Mouse (Mus musculus) neural tube, embryonic 15.5 days (tissue): ENCODE measurements around the gene Adamts16. TPM values are rescaled to one million over a fixed set of nuclear protein-coding genes. Genes with fewer than 3 reads are reported as not detected.

Experiments
- ATAC-seq: fragments of 200-750 bp; cut with Nextera tagmentation; 2 replicates; pipeline ENCODE4 v1.8.0; 2017; ENCODE audit warnings: mild to moderate bottlenecking, moderate TSS enrichment, moderate library complexity; ENCODE audit not compliant: low FRiP score
- H3K27ac ChIP-seq: fragments of 300-500 bp; sonication (generic); replicated peaks from 2 replicates; pipeline ENCODE4 v1.5.1; 2015; ENCODE audit warnings: mild to moderate bottlenecking, inconsistent platforms
- H3K27me3 ChIP-seq: fragments of 300-500 bp; sonication (generic); replicated peaks from 2 replicates; pipeline ENCODE4 v1.6.1; 2015; ENCODE audit warnings: inconsistent platforms
- H3K36me3 ChIP-seq: fragments of 300-500 bp; sonication (generic); 2 replicates; pipeline ENCODE4 v1.6.1; 2015; ENCODE audit warnings: inconsistent platforms
- H3K4me1 ChIP-seq: fragments of 300-500 bp; sonication (generic); 2 replicates; pipeline ENCODE4 v1.6.1; 2015; ENCODE audit warnings: inconsistent platforms
- H3K4me2 ChIP-seq: fragments of 300-500 bp; sonication (generic); 2 replicates; pipeline ENCODE4 v1.6.1; 2015; ENCODE audit warnings: inconsistent platforms, mild to moderate bottlenecking, moderate library complexity
- H3K4me3 ChIP-seq: fragments of 300-500 bp; sonication (generic); replicated peaks from 2 replicates; pipeline ENCODE4 v1.5.1; 2015; ENCODE audit warnings: mild to moderate bottlenecking, inconsistent platforms
- H3K9ac ChIP-seq: fragments of 300-500 bp; sonication (generic); replicated peaks from 2 replicates; pipeline ENCODE4 v1.6.1; 2015; ENCODE audit warnings: mild to moderate bottlenecking, inconsistent platforms
- H3K9me3 ChIP-seq: fragments of 300-500 bp; sonication (generic); replicated peaks from 2 replicates; pipeline ENCODE4 v1.6.1; 2016; ENCODE audit warnings: inconsistent platforms
- WGBS: fragments of 180-500 bp; shearing (Covaris S2); methylation state at CpG from one replicate; pipeline ENCODE4 v1.1.7; 2015; ENCODE audit warnings: mixed read lengths; 5-methylcytosine and 5-hydroxymethylcytosine counted together
- polyA plus RNA-seq: library from polyadenylated mRNA; unstranded; fragments of >200 nt; fragmentation: Nextera tagmentation; extraction: Ambion mirVana; gene quantifications from 2 replicates; pipeline ENCODE4 v1.2.1, GENCODE M21; 2015

Gene Adamts16
- polyA plus RNA-seq, 1 experiment from 2014 or later = 6.3 TPM

DNA sequence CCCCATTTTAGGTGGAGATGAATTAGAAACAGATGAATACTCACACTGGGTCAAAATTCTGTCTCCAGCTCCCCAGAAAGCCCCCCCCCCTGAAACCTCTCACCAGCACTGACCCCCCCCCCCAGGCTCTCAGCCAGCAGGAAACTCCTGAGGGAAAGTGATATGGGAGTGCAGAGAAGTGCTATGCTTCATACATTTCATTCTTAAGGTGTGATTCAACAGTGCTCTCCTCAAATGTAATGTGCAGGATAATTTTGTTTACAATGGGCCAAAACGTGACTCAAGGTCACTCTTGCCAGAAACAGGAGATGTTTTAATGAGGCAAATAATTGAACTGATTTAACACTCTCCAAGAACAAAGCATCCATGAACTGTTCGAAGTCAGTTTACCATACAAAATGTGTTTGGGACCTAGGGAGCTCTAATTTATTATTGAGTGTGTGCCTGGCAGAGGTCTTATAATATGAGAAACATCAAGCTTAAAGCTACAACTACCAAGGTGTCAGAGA is 152.1 kb downstream of the Adamts16 start:
- Histone ChIP-seq H3K4me3 (no peak overlapping the region), H3K9ac (no peak overlapping the region), H3K27me3 (no peaks in the 10 kb centered on the region), H3K4me2 (no peak overlapping the region), H3K36me3 (no peaks in the 10 kb centered on the region), H3K27ac (no peak overlapping the region), H3K4me1 (no peaks in the 10 kb centered on the region; the same call in 1 of the 2 replicates), H3K9me3 (no peaks in the 10 kb centered on the region)
- no peak for ATAC-seq
- 28% methylated on average over 2 of the region's 2 CpGs for WGBS

- Histone ChIP-seq H3K9ac (no peak overlapping the region), H3K27me3 (no peaks in the 10 kb centered on the region), H3K27ac (no peak overlapping the region), H3K9me3 (no peaks in the 10 kb centered on the region), H3K4me2 (no peak overlapping the region), H3K4me3 (no peak overlapping the region), H3K4me1 (no peaks in the 10 kb centered on the region; the same call in 1 of the 2 replicates), H3K36me3 (no peaks in the 10 kb centered on the region)
- 84% methylated on average over 5 of the region's 5 CpGs for WGBS
- no peak for ATAC-seq
These were observed 155.8 kb downstream of the Adamts16 start for GRCm38 (mm10) chr13:70685825-70686224.

- H3K4me2 ChIP-seq = no peak overlapping the region
- no peak for ATAC-seq
- H3K36me3 ChIP-seq = no peaks in the 10 kb centered on the region
- H3K4me1 ChIP-seq = no peaks in the 10 kb centered on the region; the same call in 1 of the 2 replicates
- no peaks in the 10 kb centered on the region for H3K27me3 ChIP-seq
- no peak overlapping the region for H3K27ac ChIP-seq
- H3K9me3 ChIP-seq = no peaks in the 10 kb centered on the region
- no peak overlapping the region for H3K9ac ChIP-seq
- no peak overlapping the region for H3K4me3 ChIP-seq
- WGBS = 67% methylated on average over 7 of the region's 7 CpGs
These were observed 156.5 kb downstream of the Adamts16 start for GRCm38 (mm10) chr13:70684976-70685609.

DNA sequence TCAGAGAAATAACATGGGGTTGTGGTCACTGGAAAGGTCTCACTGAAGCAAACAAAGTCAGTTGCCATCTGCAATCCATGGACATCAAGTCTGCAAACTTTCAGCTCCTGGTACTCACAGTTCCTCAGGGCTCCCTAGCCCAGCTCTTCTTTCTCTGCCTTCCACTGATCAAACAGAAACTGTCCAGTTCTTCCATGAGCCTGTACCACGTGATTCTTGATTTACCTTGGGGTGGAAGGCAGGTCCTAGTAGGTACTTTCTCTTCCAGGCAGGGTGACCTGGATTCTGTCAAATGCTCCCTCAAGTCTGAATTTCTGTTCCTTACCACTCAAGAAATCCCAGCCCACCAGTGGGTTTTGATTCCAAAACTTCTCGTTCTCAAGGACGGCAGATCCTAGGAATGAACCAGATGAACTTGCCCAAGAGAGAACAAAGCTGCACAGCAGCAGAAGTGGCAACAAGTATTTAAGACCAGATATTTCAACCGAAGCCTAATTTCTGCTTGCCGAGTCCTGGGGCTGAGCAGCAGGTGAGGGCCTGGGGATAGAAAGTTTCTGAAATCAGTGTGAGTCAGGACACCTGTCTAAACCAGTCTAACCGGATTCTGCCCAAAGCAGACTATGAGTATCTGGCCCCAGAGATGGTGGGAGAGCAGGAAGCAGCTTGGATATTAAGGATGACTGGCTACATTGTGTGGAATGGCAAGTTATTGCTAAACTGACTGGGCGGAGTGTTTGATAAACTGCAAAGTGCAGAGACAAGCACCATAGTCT is 160.0 kb downstream of the Adamts16 start:
- Histone ChIP-seq H3K4me3 (no peak overlapping the region), H3K9me3 (no peaks in the 10 kb centered on the region), H3K4me1 (no peaks in the 10 kb centered on the region), H3K27ac (no peak overlapping the region), H3K36me3 (no peaks in the 10 kb centered on the region), H3K9ac (no peak overlapping the region), H3K4me2 (no peak overlapping the region), H3K27me3 (no peaks in the 10 kb centered on the region)
- WGBS = 91% methylated on average over 7 of the region's 7 CpGs
- ATAC-seq = no peak

DNA sequence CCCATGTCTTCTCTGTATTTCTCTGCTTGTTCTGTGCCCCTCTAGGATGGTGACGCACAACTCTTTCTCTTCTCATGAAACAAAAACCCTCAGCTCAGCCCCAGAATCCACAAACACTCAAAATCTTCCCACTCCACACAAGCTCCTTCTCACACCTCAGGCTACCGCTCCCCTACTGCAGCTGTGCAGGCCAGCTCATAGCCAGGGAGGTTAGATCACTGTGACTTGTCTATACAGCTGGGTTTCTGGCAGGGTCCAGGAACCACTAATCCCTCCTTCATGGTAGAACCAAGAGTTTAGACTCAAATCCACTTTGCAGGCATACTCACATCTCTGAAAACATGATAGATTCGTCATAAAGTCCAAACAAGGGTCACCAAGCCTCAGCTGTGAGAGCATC is 161.3 kb downstream of the Adamts16 start:
- no peak for ATAC-seq
- no peak overlapping the region for H3K4me2 ChIP-seq
- no peaks in the 10 kb centered on the region for H3K9me3 ChIP-seq
- no peak overlapping the region for H3K27ac ChIP-seq
- no peaks in the 10 kb centered on the region for H3K36me3 ChIP-seq
- H3K27me3 ChIP-seq = no peaks in the 10 kb centered on the region
- H3K9ac ChIP-seq = no peak overlapping the region
- WGBS = 93% methylated on average over 3 of the region's 3 CpGs
- H3K4me1 ChIP-seq = no peaks in the 10 kb centered on the region
- no peak overlapping the region for H3K4me3 ChIP-seq

Other genes with a start within 250 kb of the Adamts16 start
- 23.5 and 26.0 TPM in 2 replicates for gene Ice1, start 204.2 kb downstream of the Adamts16 start, polyA plus RNA-seq